Mouse (Mus musculus): ENCODE results near the gene Zbtb49. TPM values are rescaled to one million over a fixed set of nuclear protein-coding genes. Genes with fewer than 3 reads are reported as not detected.

Zbtb49 gene
- total RNA-seq (2023): 9.1 and 12.3 TPM in 2 replicates

GRCm38 (mm10) chr5:38220328-38220912, at the start of gene Zbtb49, which contains the start of gene Lyar:
Zbtb49 (minus strand) TSS chr5:38220457.
Lyar (plus strand) TSS chr5:38220470.

DNA sequence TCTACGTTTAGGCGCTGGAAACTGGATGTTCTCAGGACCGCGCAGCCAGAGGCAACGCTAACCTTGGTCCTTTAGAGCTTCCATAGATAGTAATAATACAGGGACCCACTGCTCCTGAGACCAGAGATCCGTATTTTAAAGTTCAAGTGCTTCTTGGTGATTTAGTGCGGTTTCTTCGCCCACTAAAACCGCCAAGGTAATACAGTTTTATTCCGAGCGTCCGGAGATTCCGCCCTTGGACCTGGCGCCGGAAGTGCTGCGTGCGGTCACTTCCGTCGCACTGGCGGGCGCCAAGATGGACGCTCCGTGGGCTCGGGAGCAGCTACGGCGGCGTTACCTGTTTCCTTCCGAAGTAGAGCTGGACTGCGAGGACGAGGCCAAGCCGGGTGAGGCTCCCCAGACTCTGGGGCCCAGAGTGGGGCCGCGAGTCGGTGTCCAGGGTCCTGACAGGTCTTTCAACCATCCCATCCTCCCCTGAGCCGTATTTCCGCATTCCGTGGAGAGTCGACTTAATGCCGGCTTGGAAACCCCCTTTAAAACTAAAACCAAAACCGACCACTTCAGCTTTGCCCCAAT, 39.9 kb upstream of the Zbtb49 start, which contains the start of gene Tmem128:
TSS of gene Tmem128 (plus strand) at position 79 of the 576 bp plus-strand sequence.

GRCm38 (mm10) chr5:38159634-38160413, 60.4 kb downstream of the Zbtb49 start, which contains the start of gene Nsg1:
Nsg1 (minus strand) TSS chr5:38159907.

Other genes starting within 250 kb of the Zbtb49 start
- gene Stx18, start 181.7 kb downstream of the Zbtb49 start, total RNA-seq (2023): 24.2 and 33.2 TPM in 2 replicates
- not detected in 2 replicates for gene Nsg1, start 60.5 kb downstream of the Zbtb49 start, total RNA-seq (2023)
- 10.8 and 16.6 TPM in 2 replicates for gene Lyar, start within 50 bp of the Zbtb49 start, total RNA-seq (2023)
- gene Tmem128, start 39.7 kb upstream of the Zbtb49 start, total RNA-seq (2023): 48.4 and 54.8 TPM in 2 replicates
- not detected in 2 replicates for gene Otop1, start 55.5 kb upstream of the Zbtb49 start, total RNA-seq (2023)
- gene Drd5, start 98.9 kb upstream of the Zbtb49 start, total RNA-seq (2023): not detected in 2 replicates